Mouse (Mus musculus) MEL (cell line): ENCODE data around the gene Osbpl8. TPM values are rescaled to one million over a fixed set of nuclear protein-coding genes. Genes with fewer than 3 reads are reported as not detected.

ENCODE experiments used
- DNase-seq: peaks from one replicate; pipeline ENCODE4 v3.0.0; 2011; ENCODE audit warnings: low read depth, low spot score
- H3K27ac ChIP-seq: 2 replicates; pipeline ENCODE4 v1.5.1; 2012; ENCODE audit warnings: low read depth, mild to moderate bottlenecking, control low read depth, low read length, moderate library complexity; ENCODE audit not compliant: control insufficient read depth
- H3K27me3 ChIP-seq, 2 experiments: fragments of 150-350 bp in 1 of 2; sonication (generic) in 1 of 2; 2 replicates each; pipeline ENCODE4 v1.6.1; 2012; ENCODE audit warnings: low read length in 2 of 2, mild to moderate bottlenecking in 2 of 2, improper control_type of control experiment in 1 of 2, moderate library complexity in 1 of 2; ENCODE audit not compliant: insufficient read depth in 2 of 2, control insufficient read depth in 1 of 2
- H3K36me3 ChIP-seq, 2 experiments: 2 replicates each; pipeline ENCODE4 v1.6.1; 2012 to 2014; ENCODE audit warnings: low read length in 2 of 2, improper control_type of control experiment in 1 of 2, inconsistent platforms in 1 of 2, mild to moderate bottlenecking in 1 of 2; ENCODE audit not compliant: insufficient read depth in 2 of 2, control insufficient read depth in 1 of 2
- H3K4me1 ChIP-seq, 2 experiments: fragments of 150-350 bp in 1 of 2; sonication (generic) in 1 of 2; 2 replicates each; pipeline ENCODE4 v1.6.1; 2012; ENCODE audit warnings: low read length in 2 of 2, improper control_type of control experiment in 1 of 2, mild to moderate bottlenecking in 1 of 2; ENCODE audit not compliant: insufficient read depth in 2 of 2, control insufficient read depth in 1 of 2
- H3K4me3 ChIP-seq, 2 experiments: fragments of 150-350 bp in 1 of 2; sonication (generic) in 1 of 2; 2 replicates each; pipeline ENCODE4 v1.5.1; 2012; ENCODE audit warnings: low read depth in 2 of 2, low read length in 2 of 2, mild to moderate bottlenecking in 2 of 2, moderate library complexity in 2 of 2, control low read depth in 1 of 2, improper control_type of control experiment in 1 of 2; ENCODE audit not compliant: control insufficient read depth in 1 of 2, insufficient read depth in 1 of 2
- H3K79me2 ChIP-seq: 2 replicates; pipeline ENCODE4 v1.6.1; 2012; ENCODE audit warnings: mild to moderate bottlenecking, low read length, moderate library complexity; ENCODE audit not compliant: control insufficient read depth, poor library complexity, insufficient read depth
- H3K9ac ChIP-seq: 2 replicates; pipeline ENCODE4 v1.6.1; 2012; ENCODE audit warnings: low read depth, mild to moderate bottlenecking, control low read depth, low read length, moderate library complexity; ENCODE audit not compliant: control insufficient read depth, poor library complexity, severe bottlenecking
- H3K9me3 ChIP-seq: fragments of 150-350 bp; sonication (generic); replicated peaks from 2 replicates; pipeline ENCODE4 v1.6.1; 2012; ENCODE audit warnings: mild to moderate bottlenecking, low read length, improper control_type of control experiment, moderate library complexity; ENCODE audit not compliant: insufficient read depth
- BHLHE40 ChIP-seq: IDR thresholded peaks from 2 replicates; pipeline ENCODE4 v1.6.1; 2012; ENCODE audit warnings: low read depth, mild to moderate bottlenecking, inconsistent platforms, low read length, improper control_type of control experiment, borderline replicate concordance
- CHD1 ChIP-seq: IDR thresholded peaks from 2 replicates; pipeline ENCODE4 v1.6.1; 2012; ENCODE audit warnings: low read depth, mild to moderate bottlenecking, inconsistent platforms, low read length, improper control_type of control experiment
- E2F4 ChIP-seq: IDR thresholded peaks from 2 replicates; pipeline ENCODE4 v1.6.1; 2011; ENCODE audit warnings: low read depth, low read length, improper control_type of control experiment, borderline replicate concordance
- ELF1 ChIP-seq: IDR thresholded peaks from 2 replicates; pipeline ENCODE4 v1.6.1; 2014; ENCODE audit warnings: low read depth, mild to moderate bottlenecking, inconsistent platforms, low read length, improper control_type of control experiment, moderate library complexity
- EP300 ChIP-seq, 2 experiments: IDR thresholded peaks; 2 replicates each; pipeline ENCODE4 v1.6.1; 2011; ENCODE audit warnings: improper control_type of control experiment in 2 of 2, low read length in 2 of 2, low read depth in 1 of 2, mild to moderate bottlenecking in 1 of 2
- ETS1 ChIP-seq: IDR thresholded peaks from 2 replicates; pipeline ENCODE4 v1.6.1; 2012; ENCODE audit warnings: low read depth, mild to moderate bottlenecking, inconsistent platforms, low read length, improper control_type of control experiment, moderate library complexity
- GABPA ChIP-seq: IDR thresholded peaks from 2 replicates; pipeline ENCODE4 v1.6.1; 2012; ENCODE audit warnings: low read depth, mild to moderate bottlenecking, inconsistent platforms, low read length, improper control_type of control experiment, moderate library complexity
- GATA1 ChIP-seq: IDR thresholded peaks from 2 replicates; pipeline ENCODE4 v1.6.1; 2011; ENCODE audit warnings: low read depth, low read length, improper control_type of control experiment
- HCFC1 ChIP-seq: IDR thresholded peaks from 2 replicates; pipeline ENCODE4 v1.6.1; 2012; ENCODE audit warnings: low read depth, mild to moderate bottlenecking, inconsistent platforms, low read length, improper control_type of control experiment, moderate library complexity
- JUND ChIP-seq: IDR thresholded peaks from 2 replicates; pipeline ENCODE4 v1.6.1; 2011; ENCODE audit warnings: low read depth, mild to moderate bottlenecking, improper control_type of control experiment, low read length
- MAFK ChIP-seq: IDR thresholded peaks from 2 replicates; pipeline ENCODE4 v1.6.1; 2011; ENCODE audit warnings: low read depth, mild to moderate bottlenecking, low read length, improper control_type of control experiment, borderline replicate concordance
- MAX ChIP-seq: IDR thresholded peaks from 2 replicates; pipeline ENCODE4 v1.6.1; 2011; ENCODE audit warnings: low read length, improper control_type of control experiment
- MYB ChIP-seq: IDR thresholded peaks from 2 replicates; pipeline ENCODE4 v1.6.1; 2011; ENCODE audit warnings: mild to moderate bottlenecking, low read depth, low read length, improper control_type of control experiment
- MYC ChIP-seq: IDR thresholded peaks from 2 replicates; pipeline ENCODE4 v1.6.1; 2011; ENCODE audit warnings: low read depth, mild to moderate bottlenecking, low read length, improper control_type of control experiment, moderate library complexity
- NELFE ChIP-seq: IDR thresholded peaks from 2 replicates; pipeline ENCODE4 v1.6.1; 2011; ENCODE audit warnings: low read depth, low read length, improper control_type of control experiment
- POLR2A ChIP-seq, 2 experiments: IDR thresholded peaks; 2 replicates each; pipeline ENCODE4 v1.6.1; 2011 to 2012; ENCODE audit warnings: low read length in 2 of 2, mild to moderate bottlenecking in 2 of 2, control low read depth in 1 of 2, improper control_type of control experiment in 1 of 2, low read depth in 1 of 2, moderate library complexity in 1 of 2; ENCODE audit not compliant: control insufficient read depth in 1 of 2, insufficient read depth in 1 of 2, poor library complexity in 1 of 2
- POLR2AphosphoS5 ChIP-seq: IDR thresholded peaks from 2 replicates; pipeline ENCODE4 v1.6.1; 2012; ENCODE audit warnings: low read depth, borderline replicate concordance, mild to moderate bottlenecking, inconsistent platforms, low read length, moderate library complexity, mixed read lengths
- RAD21 ChIP-seq: IDR thresholded peaks from 2 replicates; pipeline ENCODE4 v1.6.1; 2011; ENCODE audit warnings: mild to moderate bottlenecking, low read depth, low read length, improper control_type of control experiment
- SIN3A ChIP-seq: IDR thresholded peaks from 2 replicates; pipeline ENCODE4 v1.6.1; 2012; ENCODE audit warnings: low read length, improper control_type of control experiment, inconsistent platforms
- SMC3 ChIP-seq: IDR thresholded peaks from 2 replicates; pipeline ENCODE4 v1.6.1; 2011; ENCODE audit warnings: low read depth, low read length, improper control_type of control experiment
- TAL1 ChIP-seq: IDR thresholded peaks from 2 replicates; pipeline ENCODE4 v1.6.1; 2012; ENCODE audit warnings: mild to moderate bottlenecking, inconsistent platforms, low read length, moderate library complexity, mixed read lengths
- TBP ChIP-seq: IDR thresholded peaks from 2 replicates; pipeline ENCODE4 v1.8.0; 2011; ENCODE audit warnings: low read depth, low read length, improper control_type of control experiment
- TCF12 ChIP-seq: IDR thresholded peaks from 2 replicates; pipeline ENCODE4 v1.6.1; 2014; ENCODE audit warnings: low read depth, mild to moderate bottlenecking, inconsistent platforms, low read length, improper control_type of control experiment, moderate library complexity
- UBTF ChIP-seq: IDR thresholded peaks from 2 replicates; pipeline ENCODE4 v1.6.1; 2012; ENCODE audit warnings: low read depth, mild to moderate bottlenecking, inconsistent platforms, low read length, improper control_type of control experiment, moderate library complexity, borderline replicate concordance; ENCODE audit not compliant: insufficient read depth
- USF1 ChIP-seq: IDR thresholded peaks from 2 replicates; pipeline ENCODE4 v1.6.1; 2014; ENCODE audit warnings: low read depth, mild to moderate bottlenecking, inconsistent platforms, low read length, improper control_type of control experiment, moderate library complexity
- USF2 ChIP-seq, 2 experiments: IDR thresholded peaks; 2 replicates each; pipeline ENCODE4 v1.6.1; 2011 to 2012; ENCODE audit warnings: improper control_type of control experiment in 2 of 2, low read length in 2 of 2, borderline replicate concordance in 1 of 2, inconsistent platforms in 1 of 2, low read depth in 1 of 2, mild to moderate bottlenecking in 1 of 2; ENCODE audit not compliant: insufficient read depth in 1 of 2
- ZMIZ1 ChIP-seq: IDR thresholded peaks from 2 replicates; pipeline ENCODE4 v1.6.1; 2012; ENCODE audit warnings: low read depth, mild to moderate bottlenecking, inconsistent platforms, low read length, improper control_type of control experiment, moderate library complexity
- ZNF384 ChIP-seq: IDR thresholded peaks from 2 replicates; pipeline ENCODE4 v1.6.1; 2012; ENCODE audit warnings: low read depth, mild to moderate bottlenecking, inconsistent platforms, low read length, improper control_type of control experiment
- polyA plus RNA-seq, 2 experiments: library from polyadenylated mRNA; stranded (reverse) in 1 of 2; unstranded in 1 of 2; fragments of >175 nt in 1 of 2; fragments of >200 nt in 1 of 2; gene quantifications; 2 replicates each; pipeline versions ENCODE4 v1.2.1 to v1.2.4; 2012; ENCODE audit warnings: low replicate concordance in 2 of 2, low read depth in 1 of 2; ENCODE audit not compliant: insufficient read length in 2 of 2, insufficient read depth in 1 of 2, missing spikeins in 1 of 2
- total RNA-seq: library from RNA; depleted of rRNA; stranded (reverse); fragments of 300-350 nt; gene quantifications from 2 replicates; pipeline ENCODE4 v1.2.3, GENCODE M21; 2012

Gene Osbpl8
- total and polyA plus RNA-seq, 3 experiments: 26.2 to 44.8 (median 33.4) TPM

GRCm38 (mm10) chr10:111119756-111120155 lies 44.8 kb upstream of the Osbpl8 start:
- DNase-seq: no peak
- H3K9me3 ChIP-seq: no peaks in the 10 kb centered on the region
- peak overlapping the region; percentile 71 for H3K9ac ChIP-seq
- peak overlapping the region; percentile 5 to 22 for H3K4me3 ChIP-seq
- peaks cover 28 to 51% of the 10 kb centered on the region in 2 experiments for H3K4me1 ChIP-seq
- H3K79me2 ChIP-seq: peaks cover 1% of the 10 kb centered on the region; the same call in 1 of the 2 replicates
- peaks cover 0 to 48% of the 10 kb centered on the region in 2 experiments; a peak in 2 of 4 replicates for H3K36me3 ChIP-seq
- TF ChIP-seq MAX (no peak), ETS1 (no peak), BHLHE40 (no peak), RAD21 (no peak), GATA1 (no peak), USF2 (IDR thresholded peaks at IDR 0.05; ENCODE audit: borderline replicate concordance in 1 of 2, insufficient read depth in 1 of 2, low read depth in 1 of 2, low read length in 2 of 2) (no peak), POLR2A (IDR thresholded peaks at IDR 0.05; ENCODE audit: control insufficient read depth in 1 of 2, insufficient read depth in 1 of 2, low read depth in 1 of 2, low read length in 2 of 2, poor library complexity in 1 of 2) (no peak), CHD1 (no peak), USF1 (no peak), MYB (no peak), UBTF (no peak), GABPA (no peak), SMC3 (no peak), MAFK (no peak), POLR2AphosphoS5 (no peak), MYC (0 out of 2 replicates have a peak, but pooled peaks have one; percentile 14), JUND (0 out of 2 replicates have a peak, but pooled peaks have one; percentile 12)
- no peaks in the 10 kb centered on the region for H3K27me3 ChIP-seq
- H3K27ac ChIP-seq: peak overlapping the region; percentile 100

GRCm38 (mm10) chr10:111122864-111123398 lies 41.6 kb upstream of the Osbpl8 start:
- no peaks in the 10 kb centered on the region for H3K9me3 ChIP-seq
- peaks cover 0 to 44% of the 10 kb centered on the region in 2 experiments; a peak in 2 of 4 replicates for H3K36me3 ChIP-seq
- H3K79me2 ChIP-seq: peaks cover 1% of the 10 kb centered on the region; the same call in 1 of the 2 replicates
- no peaks in the 10 kb centered on the region for H3K27me3 ChIP-seq
- H3K27ac ChIP-seq: peak overlapping the region; percentile 51
- peaks cover 35 to 55% of the 10 kb centered on the region in 2 experiments for H3K4me1 ChIP-seq
- H3K9ac ChIP-seq: no peak overlapping the region
- peak; percentile 75 for DNase-seq
- peak overlapping the region in 1 of 2 experiments; percentile 33; a peak in 2 of 4 replicates for H3K4me3 ChIP-seq
- TF ChIP-seq EP300 (IDR thresholded peaks at IDR 0.05; ENCODE audit: low read depth in 1 of 2, low read length in 2 of 2) (0 out of 4 replicates have a peak, but pooled peaks of 1 of the 2 experiments have one; percentile 23), JUND (no peak), UBTF (no peak), POLR2A (IDR thresholded peaks at IDR 0.05; ENCODE audit: control insufficient read depth in 1 of 2, insufficient read depth in 1 of 2, low read depth in 1 of 2, low read length in 2 of 2, poor library complexity in 1 of 2) (peak in 1 of 2 experiments; percentile 19; a peak in 1 of 4 replicates), TCF12 (no peak; the same call in 1 of the 2 replicates), E2F4 (no peak), BHLHE40 (no peak), MYB (no peak), MAX (no peak), TBP (peak; percentile 26; the same call in 1 of the 2 replicates), MAFK (no peak), ZNF384 (peak; percentile 84), CHD1 (0 out of 2 replicates have a peak, but pooled peaks have one; percentile 41), ELF1 (peak; percentile 77), ZMIZ1 (no peak), NELFE (peak; percentile 10; the same call in 1 of the 2 replicates), RAD21 (no peak), TAL1 (no peak), HCFC1 (no peak; the same call in 1 of the 2 replicates), SIN3A (peak; percentile 37; the same call in 1 of the 2 replicates)
